Mouse (Mus musculus): ENCODE data around the gene Tmem253. TPM values are rescaled to one million over a fixed set of nuclear protein-coding genes. Genes with fewer than 3 reads are reported as not detected.

The Tmem253 gene
- polyA plus RNA-seq, 1 experiment from 2014 or later = 1.0 TPM

Other genes with a start within 250 kb of the Tmem253 start
- not detected in 2 replicates for gene Ang4, start 242.1 kb upstream of the Tmem253 start, polyA plus RNA-seq (2016; fragmentation: Nextera tagmentation; extraction: Ambion mirVana)
- gene AY358078, start 215.6 kb upstream of the Tmem253 start, polyA plus RNA-seq (2016; fragmentation: Nextera tagmentation; extraction: Ambion mirVana) = not detected in 2 replicates
- gene Ear6, start 162.0 kb upstream of the Tmem253 start, polyA plus RNA-seq (2016; fragmentation: Nextera tagmentation; extraction: Ambion mirVana) = not detected in 2 replicates
- 58.6 and 64.4 TPM in 2 replicates for gene Mettl17, start 130.8 kb upstream of the Tmem253 start, polyA plus RNA-seq (2016; fragmentation: Nextera tagmentation; extraction: Ambion mirVana)
- 1.2 and 1.4 TPM in 2 replicates for gene Slc39a2, start 122.8 kb upstream of the Tmem253 start, polyA plus RNA-seq (2016; fragmentation: Nextera tagmentation; extraction: Ambion mirVana)
- gene Ndrg2, start 101.5 kb upstream of the Tmem253 start, polyA plus RNA-seq (2016; fragmentation: Nextera tagmentation; extraction: Ambion mirVana) = 31.2 and 37.5 TPM in 2 replicates
- gene Tppp2, start 97.2 kb upstream of the Tmem253 start, polyA plus RNA-seq (2016; fragmentation: Nextera tagmentation; extraction: Ambion mirVana) = not detected in 2 replicates
- gene Rnase13, start 92.9 kb upstream of the Tmem253 start, polyA plus RNA-seq (2016; fragmentation: Nextera tagmentation; extraction: Ambion mirVana) = not detected in 2 replicates
- 105 and 110 TPM in 2 replicates for gene Arhgef40, start 30.9 kb upstream of the Tmem253 start, polyA plus RNA-seq (2016; fragmentation: Nextera tagmentation; extraction: Ambion mirVana)
- gene Zfp219, start 5.1 kb downstream of the Tmem253 start, polyA plus RNA-seq (2016; fragmentation: Nextera tagmentation; extraction: Ambion mirVana) = 78.3 and 84.9 TPM in 2 replicates
- gene Olfr221, start 26.8 kb downstream of the Tmem253 start, polyA plus RNA-seq (2016; fragmentation: Nextera tagmentation; extraction: Ambion mirVana) = not detected in 2 replicates
- 764 and 797 TPM in 2 replicates for gene Hnrnpc, start 88.4 kb downstream of the Tmem253 start, polyA plus RNA-seq (2016; fragmentation: Nextera tagmentation; extraction: Ambion mirVana)
- 52.1 and 62.8 TPM in 2 replicates for gene Rpgrip1, start 95.0 kb downstream of the Tmem253 start, polyA plus RNA-seq (2016; fragmentation: Nextera tagmentation; extraction: Ambion mirVana)
- gene Supt16, start 181.8 kb downstream of the Tmem253 start, polyA plus RNA-seq (2016; fragmentation: Nextera tagmentation; extraction: Ambion mirVana) = 57.8 and 64.4 TPM in 2 replicates
- gene Chd8, start 242.1 kb downstream of the Tmem253 start, polyA plus RNA-seq (2016; fragmentation: Nextera tagmentation; extraction: Ambion mirVana) = 46.0 and 48.6 TPM in 2 replicates